Mouse (Mus musculus): ENCODE measurements around the gene Atf5. TPM values are rescaled to one million over a fixed set of nuclear protein-coding genes. Genes with fewer than 3 reads are reported as not detected.

The Atf5 gene
- total and polyA plus RNA-seq, 3 experiments = 13.4 to 82.3 (median 71.1) TPM

DNA sequence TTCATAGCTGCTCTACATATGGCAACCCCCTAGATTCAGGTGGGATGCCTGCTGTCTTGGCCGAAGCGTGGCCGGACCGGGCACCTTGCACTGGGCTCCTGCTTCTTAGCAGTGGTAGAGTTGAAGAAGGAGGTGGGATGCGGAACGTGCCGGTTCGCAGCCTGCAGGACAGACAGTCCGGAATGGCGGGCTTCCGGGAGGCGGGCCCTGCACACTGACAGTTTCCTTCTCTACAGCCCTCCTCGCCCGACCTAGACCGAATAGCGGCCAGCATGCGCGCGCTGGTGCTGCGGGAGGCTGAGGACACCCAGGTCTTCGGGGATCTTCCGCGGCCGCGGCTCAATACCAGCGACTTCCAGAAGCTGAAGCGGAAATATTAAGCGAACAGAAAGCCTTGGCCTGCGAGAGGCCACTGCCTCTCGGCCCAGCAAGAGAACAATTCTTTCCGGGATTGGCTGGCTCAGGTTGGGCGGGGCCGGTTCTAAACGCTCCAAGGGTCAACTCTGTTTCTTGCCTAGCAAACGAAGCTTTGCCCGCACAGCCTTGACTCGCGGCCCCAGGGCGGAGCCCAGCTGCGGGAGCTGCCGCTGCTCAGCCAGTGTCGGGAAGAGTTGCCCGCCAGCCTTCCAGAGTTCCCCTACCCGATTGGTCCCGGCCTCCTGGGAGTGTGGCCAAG, 38.0 kb upstream of the Atf5 start (continued):
- peak; percentile 52; the same call in 1 of the 2 replicates for TF ChIP-seq MAX (IDR thresholded peaks at IDR 0.05; ENCODE audit: low read length)
- peak; percentile 67 for TF ChIP-seq NRF1 (IDR thresholded peaks at IDR 0.05; ENCODE audit: low read depth, low read length)
- 0 out of 2 replicates have a peak, but pooled peaks have one; percentile 31 for TF ChIP-seq KAT2A (IDR thresholded peaks at IDR 0.05; ENCODE audit: insufficient replicate concordance, low read length)
- TF ChIP-seq HCFC1 (IDR thresholded peaks at IDR 0.05; ENCODE audit: low read depth, low read length) = peak; percentile 69
- no peak for TF ChIP-seq CHD1 (IDR thresholded peaks at IDR 0.05; ENCODE audit: low read depth, low read length)
- no peak for TF ChIP-seq ZNF384 (IDR thresholded peaks at IDR 0.05; ENCODE audit: low read depth, low read length)
- peak; percentile 25 for TF ChIP-seq CHD2 (IDR thresholded peaks at IDR 0.05; ENCODE audit: low read length)
- TF ChIP-seq PAX5 (IDR thresholded peaks at IDR 0.05; ENCODE audit: low read length) = no peak
- TF ChIP-seq BHLHE40 (IDR thresholded peaks at IDR 0.05; ENCODE audit: low read depth, low read length) = peak; percentile 74
- no peak for TF ChIP-seq MYC (IDR thresholded peaks at IDR 0.05; ENCODE audit: low read depth, low read length)
- no peak for TF ChIP-seq EP300 (IDR thresholded peaks at IDR 0.05; ENCODE audit: low read length)
- no peak; the same call in 1 of the 2 replicates for TF ChIP-seq MEF2A (IDR thresholded peaks at IDR 0.05; ENCODE audit: borderline replicate concordance, low read depth, low read length)
- no peak for TF ChIP-seq ZC3H11A (IDR thresholded peaks at IDR 0.05; ENCODE audit: low read depth, low read length)
- peak; percentile 77 for TF ChIP-seq UBTF (IDR thresholded peaks at IDR 0.05; ENCODE audit: low read depth, low read length)
- no peak for TF ChIP-seq RCOR1 (conservative IDR thresholded peaks at IDR 0.05; ENCODE audit: low read depth, low read length)
- peak; percentile 77 for TF ChIP-seq POLR2A (IDR thresholded peaks at IDR 0.05; ENCODE audit: low read depth, low read length)
- TF ChIP-seq SIN3A (IDR thresholded peaks at IDR 0.05; ENCODE audit: low read length) = peak; percentile 61
- peak; percentile 59; the same call in 1 of the 2 replicates for TF ChIP-seq MAZ (IDR thresholded peaks at IDR 0.05; ENCODE audit: low read depth, low read length)
- no peak for TF ChIP-seq E2F4 (IDR thresholded peaks at IDR 0.05; ENCODE audit: insufficient replicate concordance, low read depth, low read length)
- TF ChIP-seq GABPA (IDR thresholded peaks at IDR 0.05; ENCODE audit: insufficient replicate concordance, low read depth, low read length) = no peak
- TF ChIP-seq POLR2AphosphoS2 (IDR thresholded peaks at IDR 0.05; ENCODE audit: low read depth, low read length) = 0 out of 2 replicates have a peak, but pooled peaks have one; percentile 53

DNA sequence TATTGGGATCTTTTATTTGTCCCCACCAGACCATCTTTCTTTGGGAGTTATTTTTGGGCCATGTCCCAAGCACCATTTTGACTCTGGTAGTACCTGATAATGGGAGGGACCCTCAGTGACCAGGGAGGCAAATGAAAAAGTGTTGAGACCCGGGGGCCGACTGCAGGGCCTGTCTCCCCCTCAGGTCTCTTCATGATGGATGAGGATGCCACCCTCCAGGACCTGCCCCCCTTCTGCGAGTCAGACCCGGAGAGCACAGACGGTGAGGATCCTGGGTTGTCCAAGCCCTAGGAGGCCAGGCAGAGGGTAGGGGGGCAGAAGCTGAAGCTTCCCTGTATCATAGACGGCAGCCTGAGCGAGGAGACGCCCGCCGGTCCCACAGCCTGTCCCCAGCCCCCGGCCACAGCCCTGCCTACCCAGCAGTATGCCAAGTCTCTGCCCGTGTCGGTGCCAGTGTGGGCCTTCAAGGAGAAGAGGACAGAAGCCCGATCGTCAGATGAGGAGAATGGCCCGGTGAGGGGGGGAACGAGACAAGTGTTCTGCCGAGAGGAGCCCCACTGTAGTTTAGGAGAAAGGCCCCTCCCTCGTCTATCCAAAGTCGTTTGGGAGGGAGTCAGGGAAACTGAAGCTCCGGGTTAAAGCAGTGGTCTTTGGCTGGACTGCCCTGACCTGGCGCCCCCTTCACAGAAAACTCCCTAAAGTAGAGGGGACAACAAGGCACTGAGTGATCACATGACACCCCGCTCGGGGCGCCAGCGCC, 37.3 kb upstream of the Atf5 start:
- peak overlapping the region; percentile 91 for H3K27ac ChIP-seq (ENCODE audit: insufficient read depth, low read depth)
- peaks cover 21% of the 10 kb centered on the region for H3K79me2 ChIP-seq (replicated peaks; ENCODE audit: control insufficient read depth, extremely low read depth, insufficient read depth, poor library complexity, severe bottlenecking)
- TF ChIP-seq GABPA (IDR thresholded peaks at IDR 0.05; ENCODE audit: insufficient replicate concordance, low read depth, low read length) (no peak), USF1 (IDR thresholded peaks at IDR 0.05; ENCODE audit: low read depth, low read length) (peak; percentile 65), HCFC1 (IDR thresholded peaks at IDR 0.05; ENCODE audit: low read depth, low read length) (no peak), USF2 (conservative IDR thresholded peaks at IDR 0.05; ENCODE audit: low read depth, low read length) (peak; percentile 55), ZNF384 (IDR thresholded peaks at IDR 0.05; ENCODE audit: low read depth, low read length) (no peak), PAX5 (IDR thresholded peaks at IDR 0.05; ENCODE audit: low read length) (no peak)
- no peaks in the 10 kb centered on the region for H3K27me3 ChIP-seq (replicated peaks)
- no peak for DNase-seq (ENCODE audit: extremely low read depth)
- in situ Hi-C loops (cut with MboI; ENCODE audit: low pct_ligation_motif_present, low pct_unique_long_range_greater_than_20kb, low sequenced_read_pairs) = loop anchor here (10.0 kb wide), 1 partner anchor 101 kb away; no protein-coding TSS in a partner anchor
- H3K4me2 ChIP-seq (ENCODE audit: insufficient read depth, low read depth, poor library complexity, severe bottlenecking) = peak overlapping the region; percentile 48
- H3K36me3 ChIP-seq (replicated peaks in 1 of 2; ENCODE audit: control insufficient read depth in 1 of 2, insufficient read depth in 1 of 2, low read length in 1 of 2) = peaks cover 8 to 27% of the 10 kb centered on the region in 2 experiments
- peaks cover 18 to 57% of the 10 kb centered on the region in 2 experiments for H3K4me1 ChIP-seq (ENCODE audit: control insufficient read depth in 1 of 2, insufficient read depth in 2 of 2)
- H3K9me3 ChIP-seq (replicated peaks; ENCODE audit: low read length) = no peaks in the 10 kb centered on the region
- H3K4me3 ChIP-seq (replicated peaks in 1 of 3; ENCODE audit: low read depth in 2 of 3, low read length in 2 of 3, poor library complexity in 1 of 3) = peak overlapping the region; percentile 66 to 72 (median 67)
- dilution Hi-C loops (cut with MboI; ENCODE audit: extremely low pct_ligation_motif_present, extremely low pct_unique_long_range_greater_than_20kb, low sequenced_read_pairs) = no loop called here
- peak overlapping the region; percentile 72 for H3K9ac ChIP-seq (ENCODE audit: insufficient read depth, low read depth)

Data from CH12.LX (cell line).